Mouse (Mus musculus) embryonic facial prominence, embryonic 11.5 days (tissue): Measurements from ENCODE around the gene Hpse2. TPM values are rescaled to one million over a fixed set of nuclear protein-coding genes. Genes with fewer than 3 reads are reported as not detected.

Experiments used
- ATAC-seq: fragments of 200-750 bp; cut with Nextera tagmentation; replicated peaks from 2 replicates; pipeline ENCODE4 v1.8.0; 2017; ENCODE audit warnings: low read depth; ENCODE audit not compliant: insufficient number of reproducible peaks, low FRiP score, low TSS enrichment
- DNase-seq: peaks from one replicate; pipeline ENCODE4 v3.0.0-alpha.2; 2015; ENCODE audit warnings: low spot score
- H3K27ac ChIP-seq: fragments of 300-500 bp; sonication (generic); replicated peaks from 2 replicates; pipeline ENCODE4 v1.5.1; 2014; ENCODE audit warnings: mild to moderate bottlenecking, low read depth, low read length, control low read depth
- H3K27me3 ChIP-seq: fragments of 300-500 bp; sonication (generic); 2 replicates; pipeline ENCODE4 v1.6.1; 2014; ENCODE audit warnings: mild to moderate bottlenecking, low read length, moderate library complexity, mixed read lengths; ENCODE audit not compliant: control insufficient read depth, insufficient read depth
- H3K36me3 ChIP-seq: fragments of 300-500 bp; sonication (generic); replicated peaks from 2 replicates; pipeline ENCODE4 v1.6.1; 2014; ENCODE audit warnings: low read depth, mild to moderate bottlenecking, low read length, moderate library complexity, mixed read lengths; ENCODE audit not compliant: control insufficient read depth, insufficient read depth
- H3K4me1 ChIP-seq: fragments of 300-500 bp; sonication (generic); 2 replicates; pipeline ENCODE4 v1.6.1; 2014; ENCODE audit warnings: low read length, mixed read lengths; ENCODE audit not compliant: control insufficient read depth, insufficient read depth
- H3K4me2 ChIP-seq: fragments of 300-500 bp; sonication (generic); 2 replicates; pipeline ENCODE4 v1.6.1; 2014; ENCODE audit warnings: low read depth, mild to moderate bottlenecking, control low read depth, low read length, moderate library complexity
- H3K4me3 ChIP-seq: fragments of 300-500 bp; sonication (generic); 2 replicates; pipeline ENCODE4 v1.5.1; 2014; ENCODE audit warnings: low read depth, low read length, control low read depth
- H3K9ac ChIP-seq: fragments of 300-500 bp; sonication (generic); replicated peaks from 2 replicates; pipeline ENCODE4 v1.6.1; 2014; ENCODE audit warnings: mild to moderate bottlenecking, control low read depth, low read length
- H3K9me3 ChIP-seq: fragments of 300-500 bp; sonication (generic); replicated peaks from 2 replicates; pipeline ENCODE4 v1.6.1; 2016; ENCODE audit warnings: mild to moderate bottlenecking, low read length, inconsistent platforms, mixed read lengths; ENCODE audit not compliant: control insufficient read depth
- WGBS: fragments of 180-500 bp; shearing (Covaris S2); extraction: QIAGEN DNeasy Blood & Tissue Kit; methylation state at CpG from one replicate; pipeline ENCODE4 v1.1.7; 2014; 5-methylcytosine and 5-hydroxymethylcytosine counted together
- polyA plus RNA-seq: library from polyadenylated mRNA; unstranded; fragments of >200 nt; fragmentation: Nextera tagmentation; extraction: Ambion mirVana; gene quantifications from 2 replicates; pipeline ENCODE4 v1.2.1, GENCODE M21; 2014

Gene Hpse2
- polyA plus RNA-seq, 1 experiment from 2014 or later: 6.6 TPM

- no peak overlapping the region for H3K27ac ChIP-seq
- no peaks in the 10 kb centered on the region for H3K36me3 ChIP-seq
- no peak overlapping the region for H3K4me2 ChIP-seq
- H3K27me3 ChIP-seq: no peaks in the 10 kb centered on the region
- no peak for DNase-seq
- no peaks in the 10 kb centered on the region for H3K4me1 ChIP-seq
- H3K9me3 ChIP-seq: 0 out of 2 replicates have a peak, but pooled peaks cover 2% of the 10 kb centered on the region
- H3K9ac ChIP-seq: no peak overlapping the region
- H3K4me3 ChIP-seq: no peak overlapping the region
- no peak for ATAC-seq
- WGBS: 50% methylated on average over 1 of the region's 1 CpGs
Measured at GRCm38 (mm10) chr19:42937544-42937943, 450.6 kb downstream of the Hpse2 start.

- ATAC-seq: no peak
- H3K9me3 ChIP-seq: no peaks in the 10 kb centered on the region
- H3K27me3 ChIP-seq: no peaks in the 10 kb centered on the region
- no peak overlapping the region for H3K9ac ChIP-seq
- no peaks in the 10 kb centered on the region for H3K4me1 ChIP-seq
- H3K4me2 ChIP-seq: no peak overlapping the region
- H3K36me3 ChIP-seq: no peaks in the 10 kb centered on the region
- 7% methylated on average over 9 of the region's 9 CpGs for WGBS
- H3K4me3 ChIP-seq: no peak overlapping the region
- peak; percentile 71 for DNase-seq
- no peak overlapping the region for H3K27ac ChIP-seq
Measured at GRCm38 (mm10) chr19:42936661-42937193, 451.4 kb downstream of the Hpse2 start.

DNA sequence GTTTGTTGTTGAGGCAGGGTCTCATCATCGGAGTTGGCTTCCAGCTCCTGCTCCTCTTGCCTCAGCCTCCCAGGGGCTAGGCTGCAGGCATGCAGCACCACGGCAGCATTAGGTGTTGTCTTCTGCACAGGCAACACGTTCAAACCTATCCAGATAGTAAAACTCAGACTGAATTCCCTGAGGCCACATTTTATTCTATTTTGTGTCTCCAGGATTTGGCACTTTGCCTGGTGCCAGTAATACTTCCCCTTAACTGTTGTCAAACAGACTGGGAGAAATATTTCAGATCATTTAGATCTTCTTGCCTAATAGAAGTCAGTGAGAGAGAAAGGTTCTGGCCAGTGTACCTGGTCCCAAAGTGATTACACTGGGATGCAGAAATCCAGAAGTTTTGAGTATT, 458.5 kb downstream of the Hpse2 start:
- Histone ChIP-seq H3K27ac (no peak overlapping the region), H3K9ac (no peak overlapping the region), H3K9me3 (no peaks in the 10 kb centered on the region), H3K27me3 (no peaks in the 10 kb centered on the region), H3K4me3 (no peak overlapping the region), H3K36me3 (no peaks in the 10 kb centered on the region), H3K4me1 (no peaks in the 10 kb centered on the region), H3K4me2 (no peak overlapping the region)
- ATAC-seq (no peak), DNase-seq (no peak)
- WGBS: 63% methylated on average over 3 of the region's 3 CpGs

DNA sequence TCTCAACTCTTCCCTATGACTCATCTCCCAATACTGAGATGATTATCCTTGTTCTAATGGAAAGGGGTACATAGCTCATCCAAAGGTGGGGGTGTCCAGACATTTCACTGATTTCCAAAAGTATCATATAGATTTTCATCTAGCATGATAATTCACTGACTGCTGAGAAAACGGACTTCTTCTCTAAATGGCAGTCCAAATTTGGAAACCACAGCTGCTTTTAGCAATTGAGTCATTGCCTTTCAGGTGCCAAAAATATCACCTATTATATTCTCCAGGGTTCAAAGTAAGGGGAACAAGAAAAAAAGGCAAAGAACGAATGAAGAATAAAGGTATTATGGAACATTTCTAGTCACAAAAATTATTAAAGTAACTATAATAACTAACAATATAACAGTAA, 459.9 kb downstream of the Hpse2 start:
- DNase-seq: no peak
- H3K4me3 ChIP-seq: no peak overlapping the region
- H3K27ac ChIP-seq: no peak overlapping the region
- no peak for ATAC-seq
- no peak overlapping the region for H3K4me2 ChIP-seq
- no peaks in the 10 kb centered on the region for H3K9me3 ChIP-seq
- WGBS: 85% methylated on average over 2 of the region's 2 CpGs
- H3K4me1 ChIP-seq: no peaks in the 10 kb centered on the region
- no peaks in the 10 kb centered on the region for H3K27me3 ChIP-seq
- H3K36me3 ChIP-seq: no peaks in the 10 kb centered on the region
- H3K9ac ChIP-seq: no peak overlapping the region

- Histone ChIP-seq H3K27ac (no peak overlapping the region), H3K9ac (no peak overlapping the region), H3K27me3 (no peaks in the 10 kb centered on the region), H3K9me3 (no peaks in the 10 kb centered on the region), H3K36me3 (no peaks in the 10 kb centered on the region), H3K4me3 (no peak overlapping the region), H3K4me2 (no peak overlapping the region), H3K4me1 (no peaks in the 10 kb centered on the region)
- WGBS: 79% methylated on average over 3 of the region's 3 CpGs
- no peak for DNase-seq
- ATAC-seq: no peak
Measured at GRCm38 (mm10) chr19:42922610-42923009, 465.5 kb downstream of the Hpse2 start.

GRCm38 (mm10) chr19:42913703-42914102, 474.5 kb downstream of the Hpse2 start:
- Histone ChIP-seq H3K4me3 (no peak overlapping the region), H3K4me2 (no peak overlapping the region), H3K27ac (no peak overlapping the region), H3K4me1 (no peaks in the 10 kb centered on the region), H3K9me3 (no peaks in the 10 kb centered on the region), H3K36me3 (no peaks in the 10 kb centered on the region), H3K27me3 (no peaks in the 10 kb centered on the region), H3K9ac (no peak overlapping the region)
- no peak for ATAC-seq
- no peak for DNase-seq
- 94% methylated on average over 5 of the region's 5 CpGs for WGBS

DNA sequence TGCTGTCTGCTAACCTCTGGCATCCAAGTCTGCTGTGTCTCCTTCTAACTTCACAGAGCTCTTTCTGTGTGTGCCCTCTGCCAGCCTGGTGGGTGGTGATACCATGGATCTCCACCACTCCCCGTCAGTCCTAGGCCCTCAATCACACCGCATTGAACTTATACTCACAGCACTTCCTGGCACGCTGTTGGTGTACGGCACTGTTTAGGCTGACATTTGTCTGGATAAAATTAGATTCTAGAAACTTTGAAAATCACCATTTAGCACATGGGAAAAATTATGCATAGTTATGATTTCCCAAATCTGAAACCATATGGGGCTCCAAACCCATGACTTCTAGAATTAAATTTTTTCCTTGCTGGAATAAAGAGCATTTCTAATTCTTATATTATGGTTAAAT, 478.4 kb downstream of the Hpse2 start:
- H3K27ac ChIP-seq: no peak overlapping the region
- DNase-seq (no peak), ATAC-seq (no peak)
- H3K4me2 ChIP-seq: no peak overlapping the region
- H3K36me3 ChIP-seq: no peaks in the 10 kb centered on the region
- H3K4me1 ChIP-seq: no peaks in the 10 kb centered on the region
- no peaks in the 10 kb centered on the region for H3K9me3 ChIP-seq
- no peaks in the 10 kb centered on the region for H3K27me3 ChIP-seq
- no peak overlapping the region for H3K9ac ChIP-seq
- H3K4me3 ChIP-seq: no peak overlapping the region
- 68% methylated on average over 4 of the region's 4 CpGs for WGBS

DNA sequence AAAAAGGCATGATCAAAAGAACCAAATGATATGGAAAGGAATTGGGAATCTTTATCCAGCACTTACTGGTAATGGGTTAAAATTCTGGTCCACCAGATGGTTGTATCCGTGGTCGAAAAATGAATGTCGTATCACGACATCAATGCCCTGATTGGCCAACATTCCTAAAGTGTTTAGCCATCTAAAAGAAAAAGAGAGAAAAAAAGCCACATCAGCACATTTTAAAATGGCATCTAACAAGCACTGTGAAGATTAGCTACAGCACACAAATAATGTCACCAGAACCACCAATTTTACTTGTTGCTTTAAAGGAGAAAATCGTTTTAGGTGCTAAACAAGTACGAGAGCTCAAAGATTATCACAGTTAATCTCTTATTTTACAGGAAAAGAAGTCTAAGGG, 479.6 kb downstream of the Hpse2 start:
- 89% methylated on average over 6 of the region's 6 CpGs for WGBS
- H3K4me1 ChIP-seq: no peaks in the 10 kb centered on the region
- no peak overlapping the region for H3K4me3 ChIP-seq
- H3K4me2 ChIP-seq: no peak overlapping the region
- no peaks in the 10 kb centered on the region for H3K36me3 ChIP-seq
- ATAC-seq (no peak), DNase-seq (no peak)
- H3K9me3 ChIP-seq: no peaks in the 10 kb centered on the region
- no peak overlapping the region for H3K27ac ChIP-seq
- no peak overlapping the region for H3K9ac ChIP-seq
- H3K27me3 ChIP-seq: no peaks in the 10 kb centered on the region
